Mouse (Mus musculus): Measurements from ENCODE around the gene Glrb.

Gene Glrb

DNA sequence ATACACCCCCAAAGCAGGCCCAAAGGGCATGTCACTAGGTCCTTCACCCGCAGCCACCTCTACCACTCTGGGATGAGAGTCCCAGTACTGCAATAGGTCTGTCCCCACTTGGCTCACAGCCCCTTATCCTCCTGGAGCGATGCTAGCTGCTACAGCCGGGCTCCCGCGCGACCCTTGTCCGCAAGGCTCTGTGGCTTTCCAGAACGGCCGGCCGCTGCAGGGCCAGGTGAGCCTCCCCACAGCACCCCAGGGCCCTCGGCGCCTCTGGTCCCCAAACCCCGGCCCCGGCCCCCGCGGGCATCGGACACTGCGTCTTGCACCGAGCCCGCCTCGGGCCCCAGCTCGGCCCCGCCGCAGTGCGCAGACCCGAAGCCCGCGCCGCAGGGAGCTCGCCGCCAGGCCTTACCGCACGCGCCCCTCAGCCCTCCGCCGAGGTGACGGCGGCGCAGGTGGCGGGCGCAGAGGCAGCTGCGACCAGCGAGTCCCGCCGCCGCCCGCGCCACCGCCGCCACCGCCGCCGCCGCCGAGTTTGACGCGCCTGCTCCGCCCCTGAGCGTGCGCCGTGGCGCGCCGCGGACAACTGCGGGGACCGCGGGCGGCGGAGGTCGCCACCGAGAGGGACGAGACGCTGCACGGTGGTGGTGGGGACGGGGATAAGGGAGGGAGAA, at the start of gene Glrb:
TSS of gene Glrb (minus strand) at position 550 of the 668 bp plus-strand sequence.
- peak; percentile 20 for DNase-seq (ENCODE audit: low read depth, low spot score)

DNA sequence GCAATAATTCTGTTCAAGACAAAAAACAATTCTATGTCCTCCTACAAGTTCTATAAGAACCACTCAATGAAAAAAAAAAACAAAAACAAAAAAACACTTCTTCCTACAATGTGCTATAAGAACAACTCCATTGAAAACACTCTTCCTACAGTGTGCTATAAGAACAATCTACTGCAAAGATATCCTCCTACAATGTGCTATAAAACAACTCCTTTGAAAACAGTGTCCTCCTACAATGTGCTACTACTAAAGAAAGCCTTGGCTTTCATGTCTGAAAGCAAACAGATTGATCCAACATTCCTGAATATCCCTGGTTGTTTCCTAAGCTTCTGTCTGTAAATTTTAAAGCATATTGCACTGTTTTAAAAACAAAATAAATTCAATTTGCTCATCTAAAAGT, 46.5 kb upstream of the Glrb start:
- DNase-seq (ENCODE audit: low read depth, low spot score), result no peak

DNA sequence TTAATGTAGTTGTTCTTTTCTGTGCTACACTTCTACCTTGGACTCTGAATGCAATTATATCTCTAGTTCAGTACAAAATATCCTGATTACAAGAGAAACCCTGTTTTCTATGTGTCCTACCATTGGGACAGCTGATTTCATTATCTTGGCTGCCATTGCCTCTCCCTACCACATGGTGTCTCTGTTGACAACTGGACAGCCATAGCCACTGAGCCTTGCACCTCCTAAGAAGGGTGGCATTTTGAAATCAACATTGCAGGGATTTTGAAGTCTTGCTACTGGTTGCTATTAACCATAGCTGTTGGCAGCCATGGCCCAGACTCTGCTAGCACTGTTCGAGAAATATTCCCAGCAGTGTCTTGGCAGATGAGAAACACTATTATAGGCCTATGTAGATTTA, 45.1 kb upstream of the Glrb start:
- peak; percentile 52 for DNase-seq (ENCODE audit: low read depth, low spot score)

DNA sequence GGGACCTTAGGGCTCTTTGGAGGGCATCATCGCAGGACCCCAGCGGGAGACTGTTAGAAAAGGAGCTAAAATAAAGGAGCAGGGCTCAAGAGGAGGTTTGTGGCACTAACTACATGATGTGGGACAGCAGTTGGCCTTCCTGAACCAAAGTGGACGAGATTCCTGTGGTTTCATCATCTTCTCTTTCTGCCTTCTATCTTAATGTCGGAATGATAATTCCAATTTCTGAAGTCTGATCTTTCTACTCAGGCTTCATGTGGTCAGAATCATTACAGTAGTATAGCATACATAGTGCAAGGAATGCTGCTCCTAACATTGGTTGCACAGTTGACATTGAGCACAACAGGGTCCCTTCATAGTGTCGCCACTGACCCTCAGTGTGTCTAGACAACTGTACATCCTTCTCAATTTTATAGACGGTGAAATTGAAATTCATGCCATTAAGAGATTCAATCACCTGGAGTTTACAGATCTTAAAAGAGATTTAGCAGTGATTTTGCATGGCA, 372 bp upstream of the Glrb start:
- DNase-seq (ENCODE audit: low read depth, low spot score), result peak; percentile 42

DNA sequence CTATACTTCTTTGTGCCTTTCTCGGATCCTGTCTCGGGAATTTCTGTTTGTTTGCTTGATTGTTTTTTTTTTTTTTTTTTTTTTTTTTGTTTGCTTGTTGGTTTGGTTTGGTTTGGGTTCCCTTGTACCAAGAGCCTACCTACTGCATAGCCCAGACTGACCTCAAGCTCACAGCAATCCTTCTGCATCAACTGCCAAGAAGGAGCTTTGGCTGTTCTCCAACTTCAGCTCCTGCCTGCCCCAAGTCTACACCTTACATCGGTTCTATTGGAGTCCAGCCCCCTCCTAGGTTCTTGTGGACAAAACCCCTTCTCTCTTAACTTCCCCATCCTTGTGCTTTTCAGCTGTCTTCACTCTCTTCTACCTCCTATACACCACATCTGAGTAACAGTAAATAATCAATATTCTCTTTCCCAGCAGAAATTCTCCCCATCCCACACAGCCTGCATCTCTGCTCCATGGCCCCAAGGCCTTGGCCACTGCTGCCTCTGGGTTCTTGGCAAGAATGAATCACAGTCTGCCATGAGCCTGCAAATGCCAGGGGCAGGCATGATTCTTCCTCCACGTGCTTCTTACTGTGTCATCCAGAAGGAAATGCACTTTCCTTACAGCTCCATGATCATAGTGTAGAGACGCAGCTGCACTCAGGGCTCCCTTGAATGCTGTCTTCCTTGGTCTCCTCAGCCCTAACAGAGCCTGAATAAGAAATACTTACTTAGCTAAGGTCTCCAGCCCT, 18.5 kb downstream of the Glrb start:
- no peak for DNase-seq (ENCODE audit: low read depth, low spot score)

DNA sequence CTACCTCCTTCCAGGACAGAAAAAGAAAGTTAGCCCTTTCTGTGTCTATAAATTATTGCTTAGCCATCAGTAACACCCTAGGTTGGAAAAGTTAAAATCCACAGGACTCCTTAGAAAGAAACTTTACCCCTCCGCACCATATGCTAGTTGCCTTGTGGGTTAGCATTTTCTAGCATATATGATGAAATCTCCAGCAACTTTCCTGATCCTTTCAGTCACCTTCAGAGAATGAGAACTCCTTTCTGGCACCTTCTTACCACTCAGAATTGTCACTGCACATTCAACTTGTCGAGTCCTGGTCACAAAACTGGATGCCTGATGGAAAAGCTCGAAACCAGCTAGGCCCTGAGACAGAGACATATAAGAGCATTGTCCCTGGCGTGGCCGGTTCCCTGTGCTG, 19.1 kb downstream of the Glrb start:
- no peak for DNase-seq (ENCODE audit: low read depth, low spot score)

DNA sequence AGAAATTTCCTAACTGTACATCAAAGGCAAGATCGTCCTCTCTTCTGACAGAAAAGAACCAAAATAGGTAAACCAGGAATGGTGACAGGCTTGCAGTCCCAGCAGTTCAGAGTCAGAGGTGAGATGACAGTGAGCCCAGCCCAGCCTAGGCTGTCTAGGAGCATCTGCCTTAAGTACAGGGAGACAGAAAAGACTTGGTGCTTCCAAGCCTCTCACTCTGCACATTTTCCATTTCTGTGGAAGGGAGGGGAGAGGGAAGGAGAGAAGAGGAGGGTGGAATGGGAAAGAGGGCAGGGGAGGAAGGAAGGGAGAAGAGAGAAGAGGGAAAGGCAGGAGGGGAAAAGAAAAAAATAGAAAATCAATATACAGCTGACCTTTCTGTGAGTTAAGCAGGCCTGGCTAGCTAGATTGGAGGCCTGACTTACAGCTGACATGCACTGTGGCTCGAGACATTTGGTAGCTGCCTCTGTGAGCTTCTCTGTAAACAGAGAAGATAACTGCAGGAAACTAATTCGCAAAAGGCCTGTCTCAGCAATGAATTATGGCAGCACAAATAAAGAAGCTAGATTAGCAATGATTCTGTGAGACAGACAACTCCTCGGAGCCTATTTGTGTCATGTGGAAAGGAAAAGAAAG, 20.3 kb downstream of the Glrb start:
- DNase-seq (ENCODE audit: low read depth, low spot score), result no peak

DNA sequence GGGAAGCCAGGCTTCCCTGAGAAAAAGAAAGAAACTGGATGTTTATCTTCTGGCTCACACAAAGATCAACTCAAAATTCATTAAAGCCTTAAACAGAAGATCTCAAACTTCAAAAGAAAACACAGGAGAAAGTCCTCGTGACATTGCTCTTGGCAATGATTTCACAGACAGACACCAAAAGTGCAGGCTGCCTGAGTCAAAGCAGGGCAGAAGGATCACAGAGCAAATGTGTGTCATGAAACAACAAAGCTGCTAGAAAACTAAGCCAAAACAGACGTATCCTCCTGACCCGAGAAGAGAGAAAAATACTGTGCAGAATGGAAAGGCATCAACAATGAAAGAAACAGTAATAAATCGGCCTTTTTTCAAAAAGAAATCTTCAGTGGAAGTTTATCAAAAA, 22.4 kb downstream of the Glrb start:
- DNase-seq (ENCODE audit: low read depth, low spot score), result no peak

DNA sequence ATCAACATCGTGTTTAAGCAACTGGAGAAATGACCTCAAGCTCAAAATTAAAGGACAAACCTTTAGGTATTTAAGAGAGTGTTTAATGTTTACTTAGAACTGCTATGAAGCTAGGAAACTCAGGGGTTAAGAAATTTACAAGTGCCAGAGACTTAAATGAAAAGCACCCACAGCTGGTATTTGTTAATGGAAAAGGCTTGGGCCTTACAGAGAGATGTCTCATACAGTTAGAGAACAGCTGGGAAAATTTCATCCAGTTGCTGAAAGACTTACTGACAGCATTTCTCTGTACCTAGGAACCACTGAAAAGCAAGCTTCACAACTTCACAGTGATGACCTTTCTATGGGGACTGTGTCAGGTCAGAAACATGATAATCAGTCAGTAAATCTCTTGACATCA, 28.3 kb downstream of the Glrb start:
- DNase-seq (ENCODE audit: low read depth, low spot score), result peak; percentile 52

DNA sequence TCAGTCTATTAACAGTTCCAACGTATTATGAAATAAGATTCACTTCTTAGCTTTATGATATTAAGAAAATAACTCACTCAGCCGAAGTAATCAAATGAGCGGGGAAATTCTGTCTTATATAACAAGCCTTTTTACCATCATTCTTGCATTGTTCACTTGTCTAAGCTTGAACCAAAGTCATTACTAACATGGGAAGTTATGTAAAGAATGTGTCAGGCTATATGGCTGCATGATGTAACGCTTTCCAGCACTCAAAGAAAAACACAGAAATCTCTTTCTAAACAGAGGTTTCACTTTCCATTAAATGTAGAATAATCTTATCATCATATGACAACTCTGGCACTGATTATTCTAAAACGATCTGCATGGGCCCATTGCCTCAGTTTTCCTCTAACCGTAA, 29.9 kb downstream of the Glrb start:
- DNase-seq (ENCODE audit: low read depth, low spot score), result no peak

DNA sequence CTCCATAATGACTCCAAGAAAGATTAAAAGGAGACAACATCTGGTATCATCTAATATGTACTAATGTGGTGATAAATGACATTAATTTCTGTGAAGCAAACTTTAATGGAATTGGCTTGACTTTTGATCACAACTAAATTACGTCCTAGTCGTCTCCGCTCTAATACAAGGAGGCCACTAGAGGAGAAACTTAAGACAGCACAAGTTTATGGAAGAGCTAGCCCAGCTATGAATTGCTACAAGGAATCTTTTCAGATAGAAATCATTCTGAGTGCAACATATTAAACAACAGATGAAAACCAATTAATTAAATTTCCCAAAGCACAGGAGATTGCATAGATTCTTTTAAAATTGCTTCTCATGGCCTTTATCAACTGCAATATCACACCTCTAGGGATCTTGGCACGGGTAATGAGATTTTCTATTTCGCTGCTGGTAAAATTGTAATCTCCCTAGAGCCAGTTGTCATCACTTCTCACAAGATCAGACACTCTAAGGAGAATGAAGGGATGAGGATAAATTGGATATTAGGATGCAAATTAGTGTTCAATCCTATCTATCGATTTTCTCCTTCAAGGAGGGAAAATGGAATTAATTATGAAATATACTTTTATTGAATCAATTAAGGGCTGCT, 32.7 kb downstream of the Glrb start:
- DNase-seq (ENCODE audit: low read depth, low spot score), result no peak

DNA sequence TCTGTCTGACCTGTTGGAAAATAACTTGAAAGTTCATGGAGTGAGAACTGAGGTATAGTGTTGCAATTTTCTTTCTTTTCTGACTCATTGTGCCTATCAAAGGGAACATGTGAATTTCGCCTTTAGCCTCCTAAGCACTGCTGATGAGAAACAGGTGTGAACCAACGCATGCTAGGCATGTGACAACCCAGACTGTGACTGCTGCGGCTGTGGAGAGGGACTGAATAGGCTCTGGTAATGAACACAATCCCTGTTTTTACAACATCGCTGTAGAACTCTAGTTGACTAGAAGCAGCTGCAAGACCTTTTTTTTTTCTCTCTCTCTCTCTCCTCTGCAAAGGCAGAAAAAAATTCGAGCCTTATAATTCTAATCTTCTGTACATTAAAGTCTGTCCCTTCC, 34.9 kb downstream of the Glrb start:
- DNase-seq (ENCODE audit: low read depth, low spot score), result peak; percentile 96

DNA sequence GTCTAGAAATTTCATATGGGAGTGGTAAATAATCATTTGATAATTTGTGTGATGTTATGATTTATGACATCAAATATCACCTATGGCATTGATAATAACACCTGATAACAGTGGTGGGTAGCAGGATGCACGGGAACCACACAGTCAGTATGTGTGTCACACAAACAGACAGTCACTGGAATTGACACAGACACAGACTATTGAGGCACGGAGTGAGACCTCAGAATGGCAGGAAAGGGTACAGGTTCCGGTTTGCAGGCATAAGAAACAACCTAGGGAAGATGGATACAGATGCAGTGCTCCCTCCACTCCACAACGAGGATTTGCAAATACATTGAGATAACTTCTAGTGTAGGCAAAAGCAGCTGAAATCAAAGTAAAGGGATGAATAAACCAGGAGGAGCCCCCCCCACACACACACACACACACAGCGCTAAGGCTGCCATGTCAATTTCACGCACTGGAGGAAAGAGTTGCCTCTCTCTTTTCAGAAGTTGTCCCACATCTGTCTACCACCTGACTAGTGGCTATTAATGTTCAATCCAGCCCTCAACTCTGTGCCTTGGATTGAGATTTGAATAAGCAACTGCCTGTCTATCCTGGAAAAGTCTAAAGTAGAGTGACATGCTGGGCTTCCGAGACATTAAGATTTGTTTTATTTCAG, 38.6 kb downstream of the Glrb start:
- no peak for DNase-seq (ENCODE audit: low read depth, low spot score)

DNA sequence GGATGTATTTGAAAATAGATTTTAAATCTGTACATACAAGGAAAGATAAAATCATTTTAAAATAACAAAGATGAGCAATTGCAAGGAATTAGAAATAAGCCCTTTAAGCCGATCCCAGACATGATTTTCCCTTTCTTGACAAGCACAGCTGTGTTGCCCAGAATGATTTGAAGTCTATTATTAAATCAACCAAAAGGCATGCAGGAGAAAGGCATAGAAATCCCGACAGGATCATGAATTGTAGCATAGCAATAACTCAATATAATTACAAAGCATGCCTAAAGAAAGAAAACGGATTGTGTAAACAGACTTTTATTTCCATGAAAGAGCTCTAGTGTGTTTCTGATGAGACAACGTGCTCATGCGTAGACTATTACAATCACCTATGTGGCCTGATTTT, 39.4 kb downstream of the Glrb start:
- no peak for DNase-seq (ENCODE audit: low read depth, low spot score)

DNA sequence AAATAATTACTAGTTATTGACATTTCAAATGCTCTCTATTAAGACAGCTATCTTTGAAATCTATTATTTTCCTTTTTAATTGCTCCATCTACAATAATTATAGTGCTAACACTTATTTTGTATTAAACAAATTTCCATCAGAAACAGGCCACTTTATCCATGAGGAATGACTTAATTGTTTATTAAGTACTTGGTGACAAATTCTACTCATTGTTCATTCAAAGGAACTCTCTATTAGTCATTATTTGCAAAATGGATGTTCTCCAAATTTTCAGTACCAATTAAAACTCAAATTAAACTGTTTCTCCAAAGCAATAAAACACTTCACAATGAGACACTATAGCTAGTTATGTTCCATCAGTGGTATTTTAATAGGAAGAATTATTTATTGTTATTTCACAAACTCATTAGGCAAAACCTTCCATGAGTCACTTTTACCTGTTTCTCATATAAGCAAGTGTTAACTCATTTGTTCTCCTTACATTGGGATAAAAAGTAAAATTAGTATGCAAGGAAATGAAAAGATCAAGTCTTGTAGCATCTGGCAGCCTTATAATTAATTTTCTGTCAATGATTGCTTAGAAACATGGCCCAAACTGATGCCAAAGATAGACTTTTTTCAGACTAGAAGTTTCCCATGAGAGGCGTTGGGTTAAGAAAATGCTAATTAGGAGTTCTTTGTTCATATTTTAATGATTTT, 41.8 kb downstream of the Glrb start:
- no peak for DNase-seq (ENCODE audit: low read depth, low spot score)

DNA sequence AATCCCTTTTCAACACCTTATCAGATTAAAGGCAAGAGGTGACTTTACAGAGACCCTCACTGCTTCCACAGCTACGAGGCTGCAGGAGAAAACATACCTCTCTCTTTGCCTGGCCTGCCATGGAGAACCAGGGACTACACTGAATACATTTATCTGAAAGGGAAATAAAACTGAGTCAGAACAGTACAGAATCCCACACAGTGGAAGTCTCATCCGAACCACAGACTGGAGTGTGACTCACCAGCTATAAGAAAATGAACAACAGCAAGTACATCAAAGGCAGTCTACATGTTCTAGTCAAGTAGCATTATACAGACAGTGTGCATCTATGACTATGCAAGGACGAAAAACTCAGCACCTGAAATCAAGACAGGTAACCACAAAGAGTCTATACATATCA, 46.1 kb downstream of the Glrb start:
- no peak for DNase-seq (ENCODE audit: low read depth, low spot score)

DNA sequence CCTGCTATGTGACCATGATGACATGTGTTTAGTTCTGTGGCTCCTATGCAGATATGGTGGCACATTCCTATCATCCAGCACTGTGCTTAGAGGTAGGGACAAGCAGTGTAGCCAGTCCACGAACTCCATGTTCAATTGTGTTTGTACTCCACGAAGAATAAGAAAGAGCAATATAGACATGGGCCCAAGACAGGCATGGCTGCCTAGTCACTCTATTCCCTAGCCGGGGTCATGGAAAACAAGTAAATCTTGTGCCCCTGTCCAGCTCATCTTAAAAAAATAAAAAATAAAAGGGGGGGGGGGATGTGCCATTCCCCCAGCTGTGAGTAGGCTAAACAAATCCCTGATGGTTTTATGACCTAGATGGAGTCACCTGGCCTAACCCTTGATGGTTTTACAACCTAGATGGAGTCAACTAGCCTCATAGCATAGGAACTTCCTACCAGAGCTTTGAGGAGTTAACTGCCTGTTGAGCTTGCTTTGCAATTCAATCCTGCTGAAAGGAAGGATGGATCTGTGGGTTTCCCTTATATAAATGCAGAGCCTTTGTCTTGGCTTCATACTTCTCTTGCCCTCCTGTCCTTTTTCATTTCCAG, 60.5 kb downstream of the Glrb start:
- DNase-seq (ENCODE audit: low read depth, low spot score), result no peak

DNA sequence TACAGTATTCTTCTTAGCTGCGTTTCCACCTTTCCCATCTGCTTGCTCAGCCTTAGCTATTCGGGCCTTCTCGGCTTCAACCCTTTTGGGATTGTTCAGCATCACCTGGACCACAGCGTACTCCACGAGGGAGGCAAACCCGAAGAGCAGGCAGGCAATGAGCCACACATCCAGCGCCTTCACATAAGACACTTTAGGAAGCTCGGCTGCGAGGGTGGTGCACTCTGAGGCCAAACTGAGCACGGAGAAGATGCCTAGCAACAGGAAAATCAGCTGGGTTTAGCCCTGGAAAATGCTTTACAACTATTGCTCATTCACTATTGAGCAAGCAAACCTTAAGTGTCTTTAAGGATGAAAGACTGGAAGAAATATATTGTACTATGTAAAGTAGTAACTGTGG, 62.5 kb downstream of the Glrb start:
- DNase-seq (ENCODE audit: low read depth, low spot score), result no peak

DNA sequence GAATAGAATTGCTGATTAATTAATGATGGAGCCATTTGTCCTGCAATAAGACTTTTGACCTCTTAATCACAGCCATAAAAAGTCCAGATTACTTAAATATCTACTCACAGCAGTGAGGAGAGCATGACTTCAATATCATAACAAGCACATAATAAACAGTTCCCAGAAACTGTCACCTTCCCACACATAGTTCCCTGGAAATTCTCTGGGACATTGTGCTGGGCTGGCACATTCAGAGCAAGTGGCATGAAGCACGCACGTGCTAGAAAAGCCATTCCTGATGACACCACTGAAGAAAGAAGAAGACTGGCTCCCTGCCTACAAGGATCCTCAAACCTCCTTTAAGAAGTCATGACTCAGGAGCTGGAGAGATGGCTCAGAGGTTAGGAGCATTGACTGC, 67.8 kb downstream of the Glrb start:
- DNase-seq (ENCODE audit: low read depth, low spot score), result no peak

DNA sequence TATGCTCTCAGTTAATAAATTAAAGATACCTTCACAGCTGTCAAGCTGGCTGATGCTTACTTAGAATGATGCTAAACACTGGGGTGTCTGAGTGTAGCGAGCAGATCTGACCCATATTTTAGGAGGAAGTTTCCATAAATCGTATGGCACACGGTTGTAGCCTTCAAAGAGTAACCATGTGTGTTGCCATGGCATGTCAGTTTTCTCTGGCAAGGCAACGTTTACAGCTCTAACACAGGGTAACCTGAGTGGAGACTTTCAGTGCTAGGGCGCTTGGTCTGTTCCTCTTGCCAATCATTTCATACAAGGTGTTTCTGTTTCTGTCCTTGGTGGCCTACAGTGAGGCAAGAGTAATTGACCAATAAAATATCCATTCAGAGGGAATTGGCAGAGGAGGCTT, 73.6 kb downstream of the Glrb start:
- DNase-seq (ENCODE audit: low read depth, low spot score), result peak; percentile 66

DNA sequence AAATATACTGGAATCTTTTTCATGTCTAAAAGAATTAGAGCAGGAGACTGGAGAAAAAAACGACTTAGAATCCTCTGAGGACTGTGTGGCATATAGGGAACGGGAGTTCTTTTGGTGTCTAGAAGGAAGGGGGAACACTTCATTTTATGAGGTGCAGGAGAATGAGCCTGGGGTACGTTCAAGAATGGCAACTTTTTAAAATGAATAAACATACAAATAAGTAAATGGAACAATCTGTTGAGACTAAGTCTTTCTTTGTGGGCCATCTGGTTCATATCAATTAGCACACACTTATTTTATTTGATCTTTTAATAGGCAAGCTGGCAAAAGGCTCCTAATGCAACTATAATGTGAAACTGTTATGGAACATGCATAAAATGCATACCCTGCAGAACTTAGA, 75.9 kb downstream of the Glrb start:
- DNase-seq (ENCODE audit: low read depth, low spot score), result peak; percentile 82
